Mouse (Mus musculus): ENCODE results near the gene 1700057G04Rik. TPM values are rescaled to one million over a fixed set of nuclear protein-coding genes. Genes with fewer than 3 reads are reported as not detected.

The 1700057G04Rik gene
- total and polyA plus RNA-seq, 3 experiments = 0.19 TPM; not detected in 2

DNA sequence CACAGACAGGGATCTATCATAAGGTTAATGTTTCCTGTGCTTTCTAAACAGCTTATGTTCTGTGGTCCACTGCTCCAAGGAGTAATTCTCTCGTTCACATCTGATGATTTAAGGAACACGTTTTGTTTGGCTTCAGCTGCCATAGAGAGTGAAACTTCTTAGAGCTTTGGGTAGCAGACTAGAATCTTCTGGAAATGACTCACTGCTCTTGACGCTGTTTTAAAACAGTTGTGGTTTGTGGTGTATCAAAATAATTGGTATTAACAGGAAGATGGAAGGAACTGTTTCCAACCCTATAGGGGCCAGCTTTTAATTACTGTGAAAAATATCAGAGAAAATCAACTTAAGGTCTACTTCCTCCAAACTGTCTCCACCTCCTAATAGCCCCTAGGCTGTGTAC is 75.2 kb downstream of the 1700057G04Rik start:
- Histone ChIP-seq H3K9ac (ENCODE audit: control insufficient read depth, low read depth, low read length, poor library complexity, severe bottlenecking) (no peak overlapping the region), H3K4me3 (ENCODE audit: control insufficient read depth in 1 of 2, insufficient read depth in 1 of 2, low read depth in 2 of 2, low read length in 2 of 2) (no peak overlapping the region), H3K4me1 (ENCODE audit: control insufficient read depth in 1 of 2, insufficient read depth in 2 of 2, low read length in 2 of 2) (no peaks in the 10 kb centered on the region), H3K9me3 (replicated peaks; ENCODE audit: insufficient read depth, low read length) (no peaks in the 10 kb centered on the region), H3K27me3 (ENCODE audit: control insufficient read depth in 1 of 2, insufficient read depth in 2 of 2, low read length in 2 of 2) (no peaks in the 10 kb centered on the region; a peak in 2 of 4 replicates), H3K27ac (ENCODE audit: control insufficient read depth, low read depth, low read length) (no peak overlapping the region), H3K36me3 (ENCODE audit: control insufficient read depth in 1 of 2, insufficient read depth in 2 of 2, low read length in 2 of 2) (no peaks in the 10 kb centered on the region), H3K79me2 (ENCODE audit: control insufficient read depth, insufficient read depth, low read length, poor library complexity) (no peaks in the 10 kb centered on the region)
- no peak for TF ChIP-seq EP300 (IDR thresholded peaks at IDR 0.05; ENCODE audit: low read depth in 1 of 2, low read length in 2 of 2)
- no peak for TF ChIP-seq SIN3A (IDR thresholded peaks at IDR 0.05; ENCODE audit: low read length)
- no peak for TF ChIP-seq RCOR1 (IDR thresholded peaks at IDR 0.05; ENCODE audit: low read depth, low read length)
- no peak for TF ChIP-seq TAL1 (IDR thresholded peaks at IDR 0.05; ENCODE audit: low read length)
- no peak for TF ChIP-seq ZMIZ1 (IDR thresholded peaks at IDR 0.05; ENCODE audit: low read depth, low read length)
- no peak for TF ChIP-seq MYB (IDR thresholded peaks at IDR 0.05; ENCODE audit: low read depth, low read length)
- no peak for TF ChIP-seq TBP (IDR thresholded peaks at IDR 0.05; ENCODE audit: low read depth, low read length)
- no peak for TF ChIP-seq KAT2A (conservative IDR thresholded peaks at IDR 0.05; ENCODE audit: low read depth, low read length)
- TF ChIP-seq NRF1 (IDR thresholded peaks at IDR 0.05; ENCODE audit: insufficient read depth, low read depth, low read length, poor library complexity, severe bottlenecking) = no peak
- no peak for TF ChIP-seq MAFK (IDR thresholded peaks at IDR 0.05; ENCODE audit: borderline replicate concordance, low read depth, low read length)
- TF ChIP-seq POLR2AphosphoS5 (IDR thresholded peaks at IDR 0.05; ENCODE audit: borderline replicate concordance, low read depth, low read length) = no peak
- TF ChIP-seq HCFC1 (IDR thresholded peaks at IDR 0.05; ENCODE audit: low read depth, low read length) = no peak
- no peak for TF ChIP-seq CHD1 (IDR thresholded peaks at IDR 0.05; ENCODE audit: low read depth, low read length)
- TF ChIP-seq MAZ (IDR thresholded peaks at IDR 0.05; ENCODE audit: low read depth, low read length) = no peak
- TF ChIP-seq GABPA (IDR thresholded peaks at IDR 0.05; ENCODE audit: low read depth, low read length) = no peak
- TF ChIP-seq JUND (IDR thresholded peaks at IDR 0.05; ENCODE audit: low read depth, low read length) = no peak
- DNase-seq (ENCODE audit: low read depth, low spot score) = no peak

DNA sequence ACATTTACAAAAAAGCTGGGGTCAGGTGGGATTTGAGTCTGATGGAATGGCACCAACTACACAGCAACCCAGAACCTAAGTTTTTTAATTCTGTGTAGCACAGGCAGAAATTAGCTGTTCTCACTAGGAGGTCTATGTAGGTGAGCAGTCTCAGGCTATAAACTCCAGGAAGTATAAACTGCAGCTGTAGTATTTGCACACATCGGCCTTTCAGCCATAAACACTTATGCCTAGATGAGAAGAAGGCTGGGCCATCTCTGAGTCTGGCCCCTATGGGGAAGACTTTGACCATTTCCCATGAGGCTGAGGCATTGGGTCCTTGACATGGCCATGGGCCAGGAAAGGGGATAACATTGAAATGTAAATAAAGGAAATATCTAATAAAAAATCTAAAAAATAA is 76.7 kb downstream of the 1700057G04Rik start:
- Histone ChIP-seq H3K9me3 (replicated peaks; ENCODE audit: insufficient read depth, low read length) (no peaks in the 10 kb centered on the region), H3K27ac (ENCODE audit: control insufficient read depth, low read depth, low read length) (no peak overlapping the region), H3K9ac (ENCODE audit: control insufficient read depth, low read depth, low read length, poor library complexity, severe bottlenecking) (no peak overlapping the region), H3K36me3 (ENCODE audit: control insufficient read depth in 1 of 2, insufficient read depth in 2 of 2, low read length in 2 of 2) (no peaks in the 10 kb centered on the region), H3K27me3 (ENCODE audit: control insufficient read depth in 1 of 2, insufficient read depth in 2 of 2, low read length in 2 of 2) (no peaks in the 10 kb centered on the region; a peak in 2 of 4 replicates), H3K79me2 (ENCODE audit: control insufficient read depth, insufficient read depth, low read length, poor library complexity) (no peaks in the 10 kb centered on the region), H3K4me3 (ENCODE audit: control insufficient read depth in 1 of 2, insufficient read depth in 1 of 2, low read depth in 2 of 2, low read length in 2 of 2) (no peak overlapping the region), H3K4me1 (ENCODE audit: control insufficient read depth in 1 of 2, insufficient read depth in 2 of 2, low read length in 2 of 2) (no peaks in the 10 kb centered on the region)
- no peak for TF ChIP-seq E2F4 (IDR thresholded peaks at IDR 0.05; ENCODE audit: borderline replicate concordance, low read depth, low read length)
- TF ChIP-seq SIN3A (IDR thresholded peaks at IDR 0.05; ENCODE audit: low read length) = no peak
- no peak for TF ChIP-seq ZMIZ1 (IDR thresholded peaks at IDR 0.05; ENCODE audit: low read depth, low read length)
- no peak for TF ChIP-seq SMC3 (IDR thresholded peaks at IDR 0.05; ENCODE audit: low read depth, low read length)
- no peak for TF ChIP-seq TBP (IDR thresholded peaks at IDR 0.05; ENCODE audit: low read depth, low read length)
- no peak for TF ChIP-seq POLR2AphosphoS2 (IDR thresholded peaks at IDR 0.05; ENCODE audit: low read length)
- no peak for TF ChIP-seq KAT2A (conservative IDR thresholded peaks at IDR 0.05; ENCODE audit: low read depth, low read length)
- TF ChIP-seq GABPA (IDR thresholded peaks at IDR 0.05; ENCODE audit: low read depth, low read length) = no peak
- DNase-seq (ENCODE audit: low read depth, low spot score) = no peak
